Mouse (Mus musculus): ENCODE data around the gene Efna2. TPM values are rescaled to one million over a fixed set of nuclear protein-coding genes. Genes with fewer than 3 reads are reported as not detected.
"Not testable (repeated sequence)": the region's sequence is repeated elsewhere in the genome, so short reads cannot be mapped to it uniquely, and the experiment has no call there.

The Efna2 gene
- polyA plus RNA-seq, 1 experiment from 2014 or later = 55.8 TPM

DNA sequence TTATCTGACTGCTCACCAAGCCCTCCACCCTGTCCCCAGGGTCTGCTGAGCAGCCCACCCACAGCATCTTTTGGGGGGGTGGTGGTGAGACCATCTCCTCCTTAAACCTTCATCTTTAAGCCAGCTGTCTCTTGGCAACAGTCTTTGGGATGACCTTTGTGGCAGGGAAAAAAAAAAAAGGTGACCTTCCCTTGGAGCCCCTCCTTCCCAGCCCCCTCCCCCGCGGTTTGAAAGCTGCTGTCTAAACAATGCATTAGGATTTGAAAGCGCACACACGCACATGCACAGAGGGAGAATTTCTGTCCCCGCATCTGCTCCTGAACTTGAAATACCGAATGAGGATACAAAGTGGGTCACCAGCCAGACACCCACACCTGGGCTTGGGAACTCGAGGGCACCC lies 24.8 kb downstream of the Efna2 start:
- no peak overlapping the region for H3K4me3 ChIP-seq
- 23% methylated on average over 7 of the region's 7 CpGs for WGBS
- no peak overlapping the region for H3K9ac ChIP-seq
- no peaks in the 10 kb centered on the region for H3K9me3 ChIP-seq
- no peaks in the 10 kb centered on the region for H3K36me3 ChIP-seq
- peaks cover 6% of the 10 kb centered on the region; the same call in 1 of the 2 replicates for H3K27me3 ChIP-seq
- peaks cover 7% of the 10 kb centered on the region for H3K4me1 ChIP-seq
- H3K4me2 ChIP-seq (replicated peaks) = no peak overlapping the region
- H3K27ac ChIP-seq = no peak overlapping the region
- ATAC-seq (ENCODE audit: insufficient number of reproducible peaks, insufficient read depth, low FRiP score, low TSS enrichment) = no peak

DNA sequence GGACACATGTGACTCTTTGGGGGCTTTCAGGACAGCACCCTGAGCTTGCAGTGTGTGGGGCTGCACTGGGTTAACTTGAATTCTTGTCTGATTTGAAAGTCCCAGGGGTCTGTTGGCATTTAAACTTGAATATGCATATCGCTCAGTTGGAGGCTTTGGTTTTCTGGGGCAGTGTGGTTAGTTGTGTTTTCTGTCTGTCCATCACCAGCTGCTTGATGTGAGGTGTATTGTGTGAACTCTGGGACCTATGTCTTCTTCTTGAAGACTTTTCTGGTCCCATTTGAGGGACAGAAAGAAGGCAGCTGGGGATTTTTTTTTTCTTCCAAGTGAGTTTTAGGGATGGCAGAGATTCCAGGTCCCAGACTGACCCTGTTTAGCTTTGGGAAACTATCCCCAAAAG lies 27.9 kb downstream of the Efna2 start:
- no peak overlapping the region for H3K4me2 ChIP-seq (replicated peaks)
- peaks cover 8% of the 10 kb centered on the region for H3K4me1 ChIP-seq
- H3K9me3 ChIP-seq = no peaks in the 10 kb centered on the region
- WGBS = 59% methylated on average over 1 of the region's 1 CpGs
- H3K4me3 ChIP-seq = no peak overlapping the region
- ATAC-seq (ENCODE audit: insufficient number of reproducible peaks, insufficient read depth, low FRiP score, low TSS enrichment) = no peak
- H3K9ac ChIP-seq = no peak overlapping the region
- H3K36me3 ChIP-seq = no peaks in the 10 kb centered on the region
- peaks cover 9% of the 10 kb centered on the region; the same call in 1 of the 2 replicates for H3K27me3 ChIP-seq
- H3K27ac ChIP-seq = no peak overlapping the region

DNA sequence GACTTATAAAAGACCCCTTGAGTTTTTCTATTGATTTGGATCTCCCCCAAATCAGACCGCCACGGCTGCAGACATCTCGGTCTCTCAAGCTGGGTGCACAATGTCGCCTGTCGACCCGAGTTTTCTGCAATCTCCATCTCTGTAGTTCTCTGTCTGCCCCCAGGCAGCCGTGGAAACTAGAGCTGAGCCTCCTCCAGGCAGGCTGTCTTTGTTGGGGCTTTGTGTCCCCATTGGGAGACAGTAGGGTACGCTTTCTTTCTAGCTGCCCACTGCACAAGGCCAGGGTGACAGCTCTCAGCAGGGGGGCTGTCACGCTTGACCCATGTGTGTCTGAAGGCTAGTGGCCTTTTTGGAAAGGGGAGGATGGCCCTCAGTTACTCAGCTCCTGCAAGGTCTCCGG lies 28.4 kb downstream of the Efna2 start:
- no peak for ATAC-seq (ENCODE audit: insufficient number of reproducible peaks, insufficient read depth, low FRiP score, low TSS enrichment)
- WGBS = 43% methylated on average over 10 of the region's 10 CpGs
- H3K4me1 ChIP-seq = peaks cover 8% of the 10 kb centered on the region
- H3K27me3 ChIP-seq = peaks cover 9% of the 10 kb centered on the region; the same call in 1 of the 2 replicates
- H3K4me3 ChIP-seq = no peak overlapping the region
- H3K4me2 ChIP-seq (replicated peaks) = no peak overlapping the region
- H3K9ac ChIP-seq = no peak overlapping the region
- H3K36me3 ChIP-seq = no peaks in the 10 kb centered on the region
- no peak overlapping the region for H3K27ac ChIP-seq
- H3K9me3 ChIP-seq = no peaks in the 10 kb centered on the region

DNA sequence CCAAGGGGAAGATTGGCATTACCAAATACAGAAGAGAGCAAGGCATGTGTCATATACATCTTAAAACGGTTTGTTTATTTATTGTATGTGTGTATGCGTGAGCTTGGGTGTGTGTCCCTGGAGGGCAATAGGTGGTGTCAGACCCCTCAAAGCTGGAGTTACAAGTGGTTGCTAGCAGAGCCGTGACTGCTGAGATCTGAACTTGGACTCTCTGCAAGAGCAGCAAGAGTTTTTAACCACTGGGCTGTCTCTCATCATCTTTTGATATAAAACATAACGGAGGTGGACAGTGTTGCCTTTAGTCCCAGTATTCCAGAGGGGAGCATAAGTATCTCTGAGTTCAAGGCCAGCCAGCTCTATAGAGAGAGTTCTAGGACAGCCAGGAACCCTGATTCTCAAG lies 29.0 kb downstream of the Efna2 start:
- 70% methylated on average over 4 of the region's 4 CpGs for whole genome bisulfite sequencing
- no peak overlapping the region for H3K27ac ChIP-seq
- no peak overlapping the region for H3K4me3 ChIP-seq
- H3K4me1 ChIP-seq = peaks cover 8% of the 10 kb centered on the region
- no peaks in the 10 kb centered on the region for H3K36me3 ChIP-seq
- ATAC-seq (ENCODE audit: insufficient number of reproducible peaks, insufficient read depth, low FRiP score, low TSS enrichment) = no peak
- H3K4me2 ChIP-seq (replicated peaks) = no peak overlapping the region
- H3K9me3 ChIP-seq = no peaks in the 10 kb centered on the region
- 0 out of 2 replicates have a peak overlapping the region, but pooled peaks have one; percentile 1 for H3K9ac ChIP-seq
- H3K27me3 ChIP-seq = peaks cover 9% of the 10 kb centered on the region; the same call in 1 of the 2 replicates

DNA sequence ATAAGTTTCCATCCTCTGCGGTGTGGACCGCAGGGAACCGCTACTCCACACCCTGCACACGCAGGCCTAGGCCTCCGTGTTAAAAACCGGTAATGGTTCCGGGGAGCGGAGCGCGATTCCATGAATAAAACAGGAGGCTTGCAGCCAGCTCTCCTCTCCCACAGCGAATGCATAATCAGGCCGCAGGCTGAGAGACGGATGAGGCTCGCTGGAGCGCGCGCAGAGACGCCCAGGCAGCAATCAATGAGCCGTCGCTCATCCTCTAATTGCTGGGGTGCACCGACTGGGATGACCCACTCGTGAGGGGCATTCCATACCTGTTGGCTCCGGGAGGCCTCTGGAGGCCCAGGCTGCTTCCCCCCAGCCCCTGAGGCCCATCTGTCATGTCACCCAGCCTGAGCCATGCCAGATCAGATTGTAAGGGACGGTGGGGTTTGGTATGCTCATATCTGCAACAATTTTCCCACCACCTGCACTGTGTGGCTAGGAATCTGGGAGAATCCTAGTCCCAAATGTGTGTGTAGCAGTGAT lies 29.6 kb downstream of the Efna2 start:
- peaks cover 8% of the 10 kb centered on the region for H3K4me1 ChIP-seq
- H3K27me3 ChIP-seq = peaks cover 9% of the 10 kb centered on the region; the same call in 1 of the 2 replicates
- peak overlapping the region; percentile 18; the same call in 1 of the 2 replicates for H3K4me2 ChIP-seq (replicated peaks)
- no peak overlapping the region for H3K4me3 ChIP-seq
- WGBS = 13% methylated on average over 24 of the region's 24 CpGs
- 0 out of 2 replicates have a peak overlapping the region, but pooled peaks have one; percentile 7 for H3K27ac ChIP-seq
- H3K36me3 ChIP-seq = no peaks in the 10 kb centered on the region
- 0 out of 2 replicates have a peak overlapping the region, but pooled peaks have one; percentile 1 for H3K9ac ChIP-seq
- 0 out of 2 replicates have a peak, but pooled peaks have one; percentile 41 for ATAC-seq (ENCODE audit: insufficient number of reproducible peaks, insufficient read depth, low FRiP score, low TSS enrichment)
- H3K9me3 ChIP-seq = no peaks in the 10 kb centered on the region

DNA sequence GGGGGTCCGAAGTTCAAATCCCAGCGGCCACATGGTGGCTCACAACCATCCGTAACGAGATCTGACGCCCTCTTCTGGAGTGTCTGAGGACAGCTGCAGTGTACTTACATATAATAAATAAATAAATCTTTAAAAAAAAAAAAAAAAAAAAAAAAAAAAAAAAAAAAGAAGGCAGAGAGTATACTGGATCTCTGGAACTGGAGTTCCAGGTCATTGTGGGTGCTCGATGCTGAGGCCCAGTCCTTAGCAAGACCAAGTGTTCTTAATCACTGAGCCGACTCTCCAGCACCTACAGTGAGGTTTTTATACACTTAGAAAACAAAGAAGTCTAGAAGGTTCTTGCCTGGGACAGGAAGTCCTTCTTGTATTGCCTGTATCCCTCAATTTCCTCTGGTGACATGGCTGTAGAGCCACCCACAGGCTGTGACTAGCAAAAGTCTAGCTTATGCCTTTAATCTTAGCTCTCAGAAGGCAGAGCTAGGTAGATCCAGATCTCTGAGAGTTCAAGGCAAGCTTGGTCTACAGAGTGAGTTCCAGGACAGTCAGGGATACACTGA lies 32.3 kb downstream of the Efna2 start:
- not testable (repeated sequence) for H3K4me2 ChIP-seq (replicated peaks); H3K9ac ChIP-seq; H3K36me3 ChIP-seq; H3K4me3 ChIP-seq; H3K9me3 ChIP-seq; H3K27ac ChIP-seq; H3K27me3 ChIP-seq; ATAC-seq (ENCODE audit: insufficient number of reproducible peaks, insufficient read depth, low FRiP score, low TSS enrichment)
- peaks cover 10% of the 10 kb centered on the region for H3K4me1 ChIP-seq
- WGBS = 56% methylated on average over 7 of the region's 7 CpGs

DNA sequence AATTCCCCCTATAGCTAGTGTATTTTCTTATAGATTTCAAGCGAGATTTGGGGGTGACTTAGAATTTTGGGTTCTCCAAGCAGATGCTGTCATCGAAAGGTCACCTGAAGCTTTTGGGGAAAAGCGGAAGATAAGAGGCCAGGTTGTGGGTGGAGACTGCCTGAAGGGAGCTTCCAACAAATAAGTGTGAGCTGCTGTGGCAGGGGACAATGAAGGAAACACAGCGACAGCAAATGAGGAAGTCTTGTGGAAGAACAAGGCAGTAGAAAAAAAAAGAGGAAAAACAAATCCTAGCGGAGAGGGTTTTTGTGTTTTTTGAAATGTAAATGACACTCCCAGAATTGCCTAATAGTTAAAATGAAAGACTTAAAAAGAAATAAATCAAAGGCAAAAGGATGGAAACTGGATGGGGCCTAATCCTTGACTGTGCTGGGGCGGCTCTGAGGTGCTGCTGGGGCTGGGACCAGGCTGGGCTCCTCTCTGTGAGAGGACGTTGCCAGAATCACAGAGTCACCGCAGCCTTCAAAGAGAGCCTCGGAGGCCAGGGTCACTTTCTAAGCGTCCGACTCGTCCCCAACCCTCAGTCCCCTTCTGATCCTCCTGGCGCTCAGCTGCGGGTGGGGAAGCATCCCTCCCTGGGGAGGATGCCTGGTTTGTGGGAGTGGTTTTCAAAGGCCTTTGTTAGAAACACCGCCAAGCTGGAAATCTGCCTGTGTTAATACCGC lies 35.9 kb downstream of the Efna2 start:
- Histone ChIP-seq H3K4me2 (replicated peaks) (no peak overlapping the region), H3K9ac (no peak overlapping the region), H3K36me3 (no peaks in the 10 kb centered on the region), H3K9me3 (no peaks in the 10 kb centered on the region), H3K27me3 (no peaks in the 10 kb centered on the region), H3K4me3 (no peak overlapping the region), H3K27ac (0 out of 2 replicates have a peak overlapping the region, but pooled peaks have one; percentile 3), H3K4me1 (peaks cover 2% of the 10 kb centered on the region; the same call in 1 of the 2 replicates)
- ATAC-seq (ENCODE audit: insufficient number of reproducible peaks, insufficient read depth, low FRiP score, low TSS enrichment) = no peak
- 23% methylated on average over 16 of the region's 16 CpGs for WGBS

DNA sequence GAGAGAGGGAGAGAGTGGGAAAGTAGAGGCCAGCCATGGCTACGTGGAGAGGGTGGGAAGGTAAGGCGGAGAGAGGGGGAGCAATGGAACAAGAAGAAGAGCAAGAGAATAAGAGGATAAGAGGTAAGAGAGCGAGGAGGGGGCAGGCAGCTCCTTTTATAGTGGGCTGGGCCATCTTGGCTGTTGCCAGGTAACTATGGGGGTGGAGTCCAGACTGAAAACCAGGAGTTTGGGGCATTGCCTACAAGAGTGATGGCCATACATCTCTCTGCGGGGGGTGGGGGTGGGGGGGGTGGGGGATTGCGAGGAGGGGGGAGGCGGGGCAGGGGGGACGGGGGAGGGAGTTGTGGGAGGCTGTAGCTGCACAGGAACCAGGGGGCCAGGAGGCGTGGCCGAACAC lies 41.4 kb downstream of the Efna2 start:
- Histone ChIP-seq H3K4me3 (no peak overlapping the region), H3K9me3 (no peaks in the 10 kb centered on the region), H3K27me3 (no peaks in the 10 kb centered on the region), H3K27ac (no peak overlapping the region), H3K9ac (no peak overlapping the region), H3K4me1 (peaks cover 11% of the 10 kb centered on the region; the same call in 1 of the 2 replicates), H3K4me2 (replicated peaks) (no peak overlapping the region), H3K36me3 (no peaks in the 10 kb centered on the region)
- no peak for ATAC-seq (ENCODE audit: insufficient number of reproducible peaks, insufficient read depth, low FRiP score, low TSS enrichment)
- WGBS = 52% methylated on average over 6 of the region's 9 CpGs

DNA sequence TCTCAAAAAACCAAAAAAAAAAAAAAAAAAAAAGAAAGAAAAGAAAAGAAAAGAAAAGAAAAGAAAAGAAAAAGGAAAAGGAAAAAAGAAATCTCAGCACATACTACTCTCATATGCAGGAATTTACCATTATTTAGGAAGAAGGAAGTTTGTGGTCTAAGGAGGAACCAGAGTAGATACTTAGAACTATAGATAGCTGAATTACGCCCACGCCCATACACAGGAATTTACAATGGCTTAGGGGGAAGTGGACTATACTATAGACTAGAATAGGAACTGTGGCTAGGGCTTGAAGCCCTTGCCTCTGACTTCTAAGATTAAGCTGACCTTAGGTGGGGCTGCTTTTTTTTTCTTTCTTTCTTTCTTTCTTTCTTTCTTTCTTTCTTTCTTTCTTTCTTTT lies 43.9 kb downstream of the Efna2 start:
- peaks cover 22% of the 10 kb centered on the region for H3K4me1 ChIP-seq
- not testable (repeated sequence) for H3K4me3 ChIP-seq; H3K27me3 ChIP-seq; H3K4me2 ChIP-seq (replicated peaks); H3K27ac ChIP-seq; H3K36me3 ChIP-seq; ATAC-seq (ENCODE audit: insufficient number of reproducible peaks, insufficient read depth, low FRiP score, low TSS enrichment); H3K9me3 ChIP-seq; H3K9ac ChIP-seq
- 89% methylated on average over 2 of the region's 2 CpGs for WGBS

DNA sequence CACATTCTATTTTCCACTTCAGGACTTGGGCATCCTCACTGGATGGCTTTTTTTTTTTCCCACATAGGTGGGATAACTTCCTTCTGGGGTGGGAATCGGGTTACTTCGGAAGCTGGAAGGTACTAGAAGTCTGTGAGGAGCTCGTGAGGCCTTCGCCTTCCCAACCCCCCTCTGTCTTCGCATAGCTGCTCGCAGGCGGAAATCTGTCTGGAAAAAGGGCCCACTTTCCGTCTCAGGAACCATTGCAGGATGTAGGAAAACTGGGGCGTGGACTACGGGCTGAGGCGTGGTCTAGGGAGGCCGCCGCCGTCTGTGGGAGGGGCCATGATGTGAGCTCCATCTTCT lies 46.8 kb downstream of the Efna2 start:
- H3K36me3 ChIP-seq = peaks cover 20% of the 10 kb centered on the region
- H3K4me1 ChIP-seq = peaks cover 35% of the 10 kb centered on the region
- peak; percentile 0; the same call in 1 of the 2 replicates for ATAC-seq (ENCODE audit: insufficient number of reproducible peaks, insufficient read depth, low FRiP score, low TSS enrichment)

DNA sequence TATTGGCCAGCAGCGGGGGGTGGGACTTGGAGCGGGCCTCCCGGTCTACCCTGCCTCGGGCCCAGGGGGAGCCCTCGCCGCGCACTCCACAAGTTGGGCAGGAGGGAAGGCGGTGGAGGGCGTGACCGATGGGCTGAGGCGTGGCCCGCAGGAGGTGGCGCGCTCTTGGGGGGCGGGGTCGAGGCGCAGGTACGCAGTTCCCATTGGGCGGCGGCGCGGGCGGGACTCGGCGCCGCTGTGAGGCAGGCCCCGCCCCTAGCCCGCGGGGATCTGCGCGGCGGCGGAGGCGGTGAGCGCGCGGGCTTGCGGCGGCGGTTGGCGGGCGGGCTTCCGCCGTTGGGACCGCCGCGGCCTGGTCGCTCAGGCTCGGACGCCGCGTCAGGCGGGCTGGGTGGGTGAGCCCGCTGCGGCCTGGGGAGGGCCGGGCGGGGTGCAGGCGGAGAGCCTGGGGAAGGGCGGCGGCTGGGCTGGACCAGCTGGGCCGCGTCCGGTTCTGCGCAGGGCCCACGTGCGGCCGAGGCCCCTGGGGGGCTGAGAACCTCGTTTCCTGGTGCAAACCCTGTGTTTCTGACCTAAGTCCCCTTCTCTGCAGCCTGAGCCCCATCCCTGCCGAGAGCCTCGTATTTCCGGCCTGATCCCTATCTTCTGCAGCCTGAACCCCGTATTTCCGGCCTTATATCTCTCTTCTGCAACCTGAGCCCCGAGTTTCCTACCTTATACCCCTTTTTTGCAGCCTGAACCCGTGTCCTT lies 47.3 kb downstream of the Efna2 start, which contains the start of gene Mum1:
Gene Mum1 (plus strand): TSS at position 19 of the 750 bp plus-strand sequence.
- Histone ChIP-seq H3K9ac (peak within 1 kb of the TSS; percentile 94), H3K27me3 (no peaks in the 10 kb centered on the region), H3K9me3 (no peaks in the 10 kb centered on the region), H3K36me3 (peaks cover 23% of the 10 kb centered on the region), H3K27ac (peak within 1 kb of the TSS; percentile 96), H3K4me1 (peaks cover 34% of the 10 kb centered on the region), H3K4me2 (replicated peaks) (peak within 1 kb of the TSS; percentile 83), H3K4me3 (peak within 1 kb of the TSS; percentile 83)
- under 1% methylated on average over 69 of the region's 75 CpGs for WGBS
- peak; percentile 98 for ATAC-seq (ENCODE audit: insufficient number of reproducible peaks, insufficient read depth, low FRiP score, low TSS enrichment)

More for the DNA sequence above, 46.8 kb downstream of the Efna2 start:
- WGBS = under 1% methylated on average over 14 of the region's 14 CpGs
- Histone ChIP-seq H3K9ac (0 out of 2 replicates have a peak overlapping the region, but pooled peaks have one; percentile 19), H3K9me3 (no peaks in the 10 kb centered on the region), H3K27ac (peak overlapping the region; percentile 96), H3K4me3 (peak overlapping the region; percentile 83), H3K4me2 (replicated peaks) (peak overlapping the region; percentile 36), H3K27me3 (no peaks in the 10 kb centered on the region)
